Mouse (Mus musculus) T-cell, adult 2 months (primary cell): Measurements from ENCODE around the gene Edem1.

Experiments used
- DNase-seq: peaks from one replicate; pipeline ENCODE4 v3.0.0; 2022; ENCODE audit warnings: low spot score

The Edem1 gene

GRCm38 (mm10) chr6:108828234-108828868 lies at the start of gene Edem1:
Edem1 (plus strand) TSS chr6:108828641.
- DNase-seq = peak; percentile 93

GRCm38 (mm10) chr6:108781865-108782264 lies 46.6 kb upstream of the Edem1 start:
- no peak for DNase-seq

- DNase-seq = peak; percentile 94
Measured at GRCm38 (mm10) chr6:108782526-108783183, 45.8 kb upstream of the Edem1 start, which contains the start of gene Arl8b. Arl8b (plus strand) TSS chr6:108783099.

GRCm38 (mm10) chr6:108783184-108783881 lies 45.1 kb upstream of the Edem1 start:
- peak; percentile 34 for DNase-seq

DNA sequence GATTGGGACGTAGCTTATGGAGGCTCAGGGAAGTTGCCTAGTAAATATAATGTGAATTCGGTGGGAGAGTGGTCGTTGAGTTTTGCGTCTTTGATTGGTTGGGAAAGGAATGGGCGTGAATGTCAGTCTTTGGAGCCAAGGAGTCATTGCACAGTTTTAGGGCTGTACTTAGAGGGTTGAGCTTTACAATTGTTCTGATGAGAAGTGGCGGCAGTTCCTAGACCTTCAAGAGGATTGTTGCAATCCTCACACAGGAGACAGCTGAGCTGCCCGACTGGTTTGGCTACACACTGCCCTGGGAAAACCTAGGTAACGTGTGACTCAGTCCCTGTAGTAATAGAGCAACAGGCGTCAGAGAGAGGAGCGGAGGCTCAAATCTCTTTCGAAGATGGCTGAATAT lies 44.4 kb upstream of the Edem1 start:
- DNase-seq = no peak

- DNase-seq = peak; percentile 41
Measured at GRCm38 (mm10) chr6:108784796-108785195, 43.6 kb upstream of the Edem1 start.

- no peak for DNase-seq
Measured at GRCm38 (mm10) chr6:108785551-108785950, 42.9 kb upstream of the Edem1 start.

DNA sequence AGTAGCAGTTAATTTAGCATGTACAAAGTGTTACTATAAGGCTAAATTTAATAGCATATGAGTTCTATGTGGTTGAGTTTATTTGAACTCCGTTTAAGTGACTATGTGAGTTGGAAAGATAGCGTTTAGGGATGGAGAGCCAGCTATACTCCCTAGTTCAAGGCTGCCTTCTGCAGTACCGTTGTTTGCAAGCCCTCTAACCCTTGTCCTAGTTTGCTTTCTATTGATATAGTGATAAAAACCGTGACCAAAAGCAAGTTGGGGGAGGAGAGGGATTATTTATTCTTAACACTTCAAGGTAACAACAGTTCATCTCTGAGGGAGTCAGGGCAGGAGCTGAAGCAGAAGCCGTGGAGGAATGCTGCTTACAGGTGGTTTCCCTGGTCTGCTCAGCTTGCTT lies 36.9 kb upstream of the Edem1 start:
- DNase-seq = no peak

GRCm38 (mm10) chr6:108795912-108796311 lies 32.5 kb upstream of the Edem1 start:
- no peak for DNase-seq

- DNase-seq = no peak
Measured at GRCm38 (mm10) chr6:108796706-108797105, 31.7 kb upstream of the Edem1 start.

DNA sequence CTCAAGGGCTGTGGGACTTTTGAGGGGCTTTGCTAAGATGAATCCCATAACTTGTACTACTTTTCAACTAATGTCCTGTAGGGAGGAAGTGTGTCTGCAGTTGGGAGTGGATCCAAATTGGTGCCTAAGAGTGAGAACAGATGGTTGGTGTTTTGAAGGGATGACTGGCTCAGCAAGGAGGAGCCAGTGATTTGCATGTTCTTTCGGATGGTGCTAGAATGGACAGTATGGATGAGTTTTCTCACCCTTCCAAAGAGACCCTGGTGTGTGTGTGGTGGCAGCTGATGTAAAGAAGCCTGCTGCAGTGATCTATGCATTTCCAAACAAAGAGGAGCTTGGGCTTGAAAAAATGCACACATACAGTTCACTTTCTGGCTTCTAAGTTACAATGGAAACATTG lies 23.2 kb upstream of the Edem1 start:
- DNase-seq = no peak

- DNase-seq = no peak
Measured at GRCm38 (mm10) chr6:108805871-108806270, 22.6 kb upstream of the Edem1 start.

DNA sequence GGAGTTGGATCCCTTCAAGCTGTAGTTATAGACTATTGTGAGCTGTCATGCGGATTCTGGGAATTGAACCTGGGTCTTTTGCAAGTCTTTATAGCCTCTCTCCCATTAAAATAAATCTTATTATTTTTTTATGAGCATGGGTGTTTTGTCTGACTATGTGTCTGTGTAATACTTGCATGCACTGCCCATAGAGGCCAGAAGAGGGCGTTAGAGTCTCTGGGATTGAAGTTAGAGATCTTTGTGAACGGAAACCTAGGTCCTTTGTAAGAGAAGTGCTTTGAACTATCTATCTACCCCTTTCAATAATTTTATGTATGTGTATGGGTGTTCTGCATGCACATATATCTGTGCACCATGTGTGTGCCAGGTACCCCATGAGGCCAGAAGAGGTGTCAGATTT lies 21.0 kb upstream of the Edem1 start:
- peak; percentile 37 for DNase-seq

- no peak for DNase-seq
Measured at GRCm38 (mm10) chr6:108808786-108809185, 19.7 kb upstream of the Edem1 start.

DNA sequence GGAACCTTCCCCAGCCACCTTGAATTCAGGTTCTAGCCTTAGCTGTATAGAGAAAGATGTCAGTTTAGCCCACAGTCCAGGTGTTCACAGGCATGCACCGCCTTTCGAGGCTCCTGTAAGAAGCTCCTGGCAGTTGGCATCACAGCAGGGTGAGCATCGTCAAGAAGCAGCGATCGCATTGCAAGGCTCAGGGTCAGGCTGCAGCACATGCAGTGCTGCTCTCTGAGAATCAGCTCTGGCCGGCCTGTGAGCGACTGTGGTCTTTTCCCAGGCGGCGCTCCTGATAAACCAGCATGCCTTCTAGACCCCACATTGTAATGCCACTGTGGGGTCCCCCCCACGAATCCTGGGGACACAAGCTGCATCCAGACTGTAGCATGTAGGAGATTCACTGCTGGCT lies 18.2 kb upstream of the Edem1 start:
- DNase-seq = no peak

DNA sequence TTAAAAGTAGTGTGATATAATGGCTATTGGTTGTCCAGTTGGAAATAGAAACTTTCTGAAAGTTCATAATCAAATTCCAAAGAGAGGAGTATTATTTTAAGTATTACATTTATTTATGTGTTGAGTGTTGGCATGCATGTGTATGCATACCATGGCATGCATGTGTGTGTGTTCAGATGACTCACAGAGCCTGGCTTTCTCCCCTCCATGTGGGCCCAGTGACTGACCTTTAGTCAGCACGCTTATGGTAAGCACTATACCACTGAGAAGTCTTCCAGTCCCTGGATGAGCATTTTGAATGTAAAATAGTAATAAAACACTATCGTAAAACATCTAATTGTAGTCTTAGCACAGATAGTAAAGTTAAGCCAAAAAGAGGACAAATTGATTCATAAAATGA lies 16.3 kb upstream of the Edem1 start:
- DNase-seq = no peak

- DNase-seq = no peak
Measured at GRCm38 (mm10) chr6:108817510-108817909, 10.9 kb upstream of the Edem1 start.

GRCm38 (mm10) chr6:108824816-108825545 lies 3.5 kb upstream of the Edem1 start:
- DNase-seq = no peak

- no peak for DNase-seq
Measured at GRCm38 (mm10) chr6:108826070-108826469, 2.4 kb upstream of the Edem1 start.

- DNase-seq = no peak
Measured at GRCm38 (mm10) chr6:108827336-108827920, 1.0 kb upstream of the Edem1 start.

DNA sequence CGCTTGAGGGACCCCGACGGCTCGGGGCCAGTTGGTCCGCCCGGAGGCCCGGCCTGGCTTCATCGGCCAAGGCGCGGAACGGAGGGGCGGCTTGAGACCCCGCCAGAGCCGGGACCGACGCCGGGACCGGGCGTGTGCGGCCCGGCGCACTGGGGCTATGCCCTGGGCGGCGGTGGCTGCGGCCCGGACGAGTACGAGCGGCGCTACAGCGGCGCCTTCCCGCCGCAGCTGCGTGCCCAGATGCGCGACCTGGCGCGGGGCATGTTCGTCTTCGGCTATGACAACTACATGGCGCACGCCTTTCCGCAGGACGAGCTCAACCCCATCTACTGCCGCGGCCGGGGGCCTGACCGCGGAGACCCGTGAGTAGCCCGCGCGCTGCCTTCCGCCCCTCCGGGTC lies 431 bp downstream of the Edem1 start:
- DNase-seq = peak; percentile 74
